Mouse (Mus musculus): ENCODE data around the gene Zfpm1.

Zfpm1 gene

GRCm38 (mm10) chr8:122296173-122297001 is 14.4 kb downstream of the Zfpm1 start:
- DNase-seq (ENCODE audit: low read depth, low spot score), result no peak

- no peak for DNase-seq (ENCODE audit: low read depth, low spot score)
Observed at GRCm38 (mm10) chr8:122299581-122300254, 17.8 kb downstream of the Zfpm1 start.

GRCm38 (mm10) chr8:122301081-122301480 is 19.1 kb downstream of the Zfpm1 start:
- no peak for DNase-seq (ENCODE audit: low read depth, low spot score)

GRCm38 (mm10) chr8:122301866-122302265 is 19.9 kb downstream of the Zfpm1 start:
- no peak for DNase-seq (ENCODE audit: low read depth, low spot score)

GRCm38 (mm10) chr8:122303451-122303850 is 21.5 kb downstream of the Zfpm1 start:
- no peak for DNase-seq (ENCODE audit: low read depth, low spot score)

GRCm38 (mm10) chr8:122304058-122304457 is 22.1 kb downstream of the Zfpm1 start:
- DNase-seq (ENCODE audit: low read depth, low spot score), result peak; percentile 48

GRCm38 (mm10) chr8:122306660-122307399 is 24.9 kb downstream of the Zfpm1 start:
- no peak for DNase-seq (ENCODE audit: low read depth, low spot score)

- DNase-seq (ENCODE audit: low read depth, low spot score), result no peak
Observed at GRCm38 (mm10) chr8:122307836-122308235, 25.9 kb downstream of the Zfpm1 start.

- DNase-seq (ENCODE audit: low read depth, low spot score), result no peak
Observed at GRCm38 (mm10) chr8:122309272-122309671, 27.3 kb downstream of the Zfpm1 start.

GRCm38 (mm10) chr8:122311115-122311514 is 29.2 kb downstream of the Zfpm1 start:
- no peak for DNase-seq (ENCODE audit: low read depth, low spot score)

- no peak for DNase-seq (ENCODE audit: low read depth, low spot score)
Observed at GRCm38 (mm10) chr8:122312553-122312952, 30.6 kb downstream of the Zfpm1 start.

- DNase-seq (ENCODE audit: low read depth, low spot score), result no peak
Observed at GRCm38 (mm10) chr8:122313310-122313709, 31.4 kb downstream of the Zfpm1 start.

- no peak for DNase-seq (ENCODE audit: low read depth, low spot score)
Observed at GRCm38 (mm10) chr8:122314899-122315496, 33.1 kb downstream of the Zfpm1 start.

GRCm38 (mm10) chr8:122316402-122316801 is 34.5 kb downstream of the Zfpm1 start:
- no peak for DNase-seq (ENCODE audit: low read depth, low spot score)

- no peak for DNase-seq (ENCODE audit: low read depth, low spot score)
Observed at GRCm38 (mm10) chr8:122317918-122318475, 36.1 kb downstream of the Zfpm1 start.

GRCm38 (mm10) chr8:122319045-122319707 is 37.2 kb downstream of the Zfpm1 start:
- DNase-seq (ENCODE audit: low read depth, low spot score), result peak; percentile 94

GRCm38 (mm10) chr8:122319708-122320075 is 37.8 kb downstream of the Zfpm1 start:
- DNase-seq (ENCODE audit: low read depth, low spot score), result no peak

GRCm38 (mm10) chr8:122320541-122320940 is 38.6 kb downstream of the Zfpm1 start:
- DNase-seq (ENCODE audit: low read depth, low spot score), result peak; percentile 86

- no peak for DNase-seq (ENCODE audit: low read depth, low spot score)
Observed at GRCm38 (mm10) chr8:122321455-122321921, 39.5 kb downstream of the Zfpm1 start.

GRCm38 (mm10) chr8:122322126-122322525 is 40.2 kb downstream of the Zfpm1 start:
- no peak for DNase-seq (ENCODE audit: low read depth, low spot score)

GRCm38 (mm10) chr8:122322792-122323191 is 40.9 kb downstream of the Zfpm1 start:
- no peak for DNase-seq (ENCODE audit: low read depth, low spot score)

Data from ES-CJ7 (cell line).